Mouse (Mus musculus): ENCODE measurements around the gene Psme2. TPM values are rescaled to one million over a fixed set of nuclear protein-coding genes. Genes with fewer than 3 reads are reported as not detected.
A peak's percentile ranks its signal among the peaks of the same experiment; 100 is the strongest.

The Psme2 gene
- polyA plus RNA-seq, 1 experiment from 2014 or later = 202 TPM

DNA sequence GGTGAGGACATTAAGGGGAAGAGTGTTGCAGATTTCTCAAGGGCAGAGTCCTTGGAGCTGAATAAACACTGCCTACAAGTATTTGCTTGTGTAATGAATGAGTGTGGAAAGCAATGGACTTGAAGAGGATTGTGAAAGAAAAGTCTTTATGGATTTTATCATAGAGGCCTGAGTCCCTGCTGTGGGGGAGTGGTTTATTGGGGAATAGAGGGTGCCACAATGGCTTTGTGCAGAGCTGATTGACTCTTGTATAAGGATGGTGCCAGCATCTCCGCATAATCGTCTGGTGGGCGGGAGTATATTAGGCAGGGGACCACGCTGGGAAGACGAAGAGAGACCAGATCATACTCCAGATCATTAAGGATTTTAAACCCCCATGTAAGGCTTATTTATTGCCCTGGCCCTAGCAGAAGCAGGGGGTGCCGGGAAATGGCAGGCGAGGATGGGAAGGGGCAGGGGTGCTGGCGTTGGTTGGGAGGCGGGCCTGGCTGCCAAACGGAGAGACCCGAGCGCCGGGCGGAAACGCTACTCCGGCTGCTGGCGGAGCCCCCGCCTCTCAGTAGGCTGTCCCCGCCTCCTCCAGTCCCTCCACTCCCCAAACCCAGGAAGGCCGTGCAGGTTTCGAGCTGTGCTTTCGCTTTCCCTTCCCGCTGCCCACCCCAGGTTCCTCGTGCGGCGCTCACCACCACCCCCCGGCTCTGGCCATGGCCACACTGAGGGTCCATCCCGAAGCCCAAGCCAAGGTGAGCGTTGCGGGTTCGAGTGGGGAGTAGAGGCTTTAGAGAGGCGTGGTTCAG is 12.8 kb downstream of the Psme2 start, which contains the start of gene Psme1:
Gene Psme1 (plus strand): TSS at position 253 of the 797 bp plus-strand sequence.
- peak within 1 kb of the TSS; percentile 90 for H3K9ac ChIP-seq (ENCODE audit: low read length)
- under 1% methylated on average over 32 of the region's 32 CpGs for WGBS
- peak within 1 kb of the TSS; percentile 80 for H3K4me2 ChIP-seq
- peaks cover 9% of the 10 kb centered on the region; the same call in 1 of the 2 replicates for H3K36me3 ChIP-seq (ENCODE audit: control insufficient read depth, insufficient read depth, low read length)
- H3K4me3 ChIP-seq (ENCODE audit: low read depth, low read length) = peak within 1 kb of the TSS; percentile 57
- peak within 1 kb of the TSS; percentile 45 for H3K27ac ChIP-seq (ENCODE audit: low read depth, low read length)
- no peaks in the 10 kb centered on the region for H3K9me3 ChIP-seq (ENCODE audit: control insufficient read depth, low read length)
- ATAC-seq (ENCODE audit: low FRiP score) = peak; percentile 85
- peaks cover 11% of the 10 kb centered on the region for H3K4me1 ChIP-seq (ENCODE audit: control insufficient read depth, insufficient read depth, low read length)
- no peaks in the 10 kb centered on the region for H3K27me3 ChIP-seq (ENCODE audit: control insufficient read depth, insufficient read depth, low read length)
- peak; percentile 95 for DNase-seq (ENCODE audit: low spot score, missing footprints)

- Histone ChIP-seq H3K4me3 (ENCODE audit: low read depth, low read length) (no peak overlapping the region), H3K4me2 (no peak overlapping the region), H3K9me3 (ENCODE audit: control insufficient read depth, low read length) (no peaks in the 10 kb centered on the region), H3K27ac (ENCODE audit: low read depth, low read length) (no peak overlapping the region), H3K36me3 (ENCODE audit: control insufficient read depth, insufficient read depth, low read length) (peaks cover 5% of the 10 kb centered on the region; the same call in 1 of the 2 replicates), H3K4me1 (ENCODE audit: control insufficient read depth, insufficient read depth, low read length) (peaks cover 11% of the 10 kb centered on the region), H3K27me3 (ENCODE audit: control insufficient read depth, insufficient read depth, low read length) (no peaks in the 10 kb centered on the region), H3K9ac (ENCODE audit: low read length) (no peak overlapping the region)
- no peak for ATAC-seq (ENCODE audit: low FRiP score)
- WGBS = 83% methylated on average over 16 of the region's 16 CpGs
- no peak for DNase-seq (ENCODE audit: low spot score, missing footprints)
Measured at GRCm38 (mm10) chr14:55576376-55576775, 14.5 kb downstream of the Psme2 start.

- DNase-seq (ENCODE audit: low spot score, missing footprints) (no peak), ATAC-seq (ENCODE audit: low FRiP score) (no peak)
- H3K36me3 ChIP-seq (ENCODE audit: control insufficient read depth, insufficient read depth, low read length) = peaks cover 1% of the 10 kb centered on the region; the same call in 1 of the 2 replicates
- no peak overlapping the region for H3K4me3 ChIP-seq (ENCODE audit: low read depth, low read length)
- 82% methylated on average over 13 of the region's 13 CpGs for WGBS
- H3K4me1 ChIP-seq (ENCODE audit: control insufficient read depth, insufficient read depth, low read length) = peaks cover 11% of the 10 kb centered on the region
- no peak overlapping the region for H3K4me2 ChIP-seq
- no peak overlapping the region for H3K27ac ChIP-seq (ENCODE audit: low read depth, low read length)
- H3K9ac ChIP-seq (ENCODE audit: low read length) = no peak overlapping the region
- no peaks in the 10 kb centered on the region for H3K27me3 ChIP-seq (ENCODE audit: control insufficient read depth, insufficient read depth, low read length)
- H3K9me3 ChIP-seq (ENCODE audit: control insufficient read depth, low read length) = no peaks in the 10 kb centered on the region
Measured at GRCm38 (mm10) chr14:55575711-55576110, 15.2 kb downstream of the Psme2 start.

DNA sequence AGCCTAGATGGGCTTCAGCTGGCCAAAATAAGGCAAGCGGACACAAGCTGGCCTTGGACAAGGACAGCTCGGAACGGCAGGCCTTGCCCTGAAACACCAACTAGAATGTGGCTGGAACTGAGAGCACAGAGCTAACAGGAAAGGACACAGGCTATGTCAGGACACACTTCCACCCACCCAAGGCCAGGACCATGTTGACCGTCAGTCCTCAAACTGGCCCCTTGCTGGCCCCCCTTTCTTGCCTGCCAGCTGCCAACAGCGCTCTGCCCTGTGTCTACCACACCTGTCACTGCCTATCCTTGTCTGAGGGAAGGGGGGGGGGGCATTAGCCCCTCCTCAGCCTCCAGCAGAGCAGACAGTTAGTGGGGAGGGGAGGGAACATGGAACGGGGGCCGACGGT is 15.6 kb downstream of the Psme2 start, which contains the start of gene Fitm1:
Gene Fitm1 (plus strand): TSS at position 316 of the 400 bp plus-strand sequence.
- no peaks in the 10 kb centered on the region for H3K9me3 ChIP-seq (ENCODE audit: control insufficient read depth, low read length)
- peaks cover 11% of the 10 kb centered on the region for H3K4me1 ChIP-seq (ENCODE audit: control insufficient read depth, insufficient read depth, low read length)
- DNase-seq (ENCODE audit: low spot score, missing footprints) (no peak), ATAC-seq (ENCODE audit: low FRiP score) (no peak)
- H3K4me3 ChIP-seq (ENCODE audit: low read depth, low read length) = no peak within 1 kb of the TSS
- no peak within 1 kb of the TSS for H3K4me2 ChIP-seq
- H3K27me3 ChIP-seq (ENCODE audit: control insufficient read depth, insufficient read depth, low read length) = no peaks in the 10 kb centered on the region
- H3K27ac ChIP-seq (ENCODE audit: low read depth, low read length) = no peak within 1 kb of the TSS
- no peaks in the 10 kb centered on the region for H3K36me3 ChIP-seq (ENCODE audit: control insufficient read depth, insufficient read depth, low read length)
- H3K9ac ChIP-seq (ENCODE audit: low read length) = no peak within 1 kb of the TSS
- 84% methylated on average over 7 of the region's 8 CpGs for WGBS

DNA sequence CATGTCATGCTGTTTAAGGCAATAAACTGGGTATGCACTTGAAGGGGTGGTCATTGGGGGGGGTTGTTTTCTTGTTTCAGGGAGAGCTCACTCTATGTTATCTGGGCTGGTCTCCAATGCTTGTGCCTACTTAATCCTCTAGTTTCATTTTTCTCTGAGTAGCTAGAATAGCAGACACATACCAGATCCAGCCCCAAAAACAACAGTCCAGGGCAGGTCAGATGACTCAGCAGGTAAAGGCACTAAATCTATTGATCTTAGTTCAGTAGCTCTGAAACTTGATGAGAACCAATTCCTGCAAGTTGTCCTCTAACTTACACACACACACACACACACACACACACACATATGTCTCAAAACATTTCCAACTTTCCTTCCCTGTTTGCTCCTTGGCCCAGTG is 19.2 kb downstream of the Psme2 start:
- no peak for DNase-seq (ENCODE audit: low spot score, missing footprints)
- no peak for ATAC-seq (ENCODE audit: low FRiP score)
- Histone ChIP-seq H3K4me1 (ENCODE audit: control insufficient read depth, insufficient read depth, low read length) (no peaks in the 10 kb centered on the region), H3K9ac (ENCODE audit: low read length) (no peak overlapping the region), H3K27me3 (ENCODE audit: control insufficient read depth, insufficient read depth, low read length) (no peaks in the 10 kb centered on the region), H3K36me3 (ENCODE audit: control insufficient read depth, insufficient read depth, low read length) (peaks cover 3% of the 10 kb centered on the region; the same call in 1 of the 2 replicates), H3K27ac (ENCODE audit: low read depth, low read length) (no peak overlapping the region), H3K4me2 (no peak overlapping the region), H3K9me3 (ENCODE audit: control insufficient read depth, low read length) (no peaks in the 10 kb centered on the region), H3K4me3 (ENCODE audit: low read depth, low read length) (no peak overlapping the region)

- 90% methylated on average over 2 of the region's 2 CpGs for WGBS
- DNase-seq (ENCODE audit: low spot score, missing footprints) = no peak
- Histone ChIP-seq H3K36me3 (ENCODE audit: control insufficient read depth, insufficient read depth, low read length) (peaks cover 4% of the 10 kb centered on the region; the same call in 1 of the 2 replicates), H3K9ac (ENCODE audit: low read length) (no peak overlapping the region), H3K4me1 (ENCODE audit: control insufficient read depth, insufficient read depth, low read length) (no peaks in the 10 kb centered on the region), H3K9me3 (ENCODE audit: control insufficient read depth, low read length) (no peaks in the 10 kb centered on the region), H3K4me3 (ENCODE audit: low read depth, low read length) (no peak overlapping the region), H3K27me3 (ENCODE audit: control insufficient read depth, insufficient read depth, low read length) (no peaks in the 10 kb centered on the region), H3K4me2 (no peak overlapping the region), H3K27ac (ENCODE audit: low read depth, low read length) (no peak overlapping the region)
- ATAC-seq (ENCODE audit: low FRiP score) = no peak
Measured at GRCm38 (mm10) chr14:55570588-55570987, 20.3 kb downstream of the Psme2 start.

- Histone ChIP-seq H3K4me3 (ENCODE audit: low read depth, low read length) (no peak overlapping the region), H3K9ac (ENCODE audit: low read length) (no peak overlapping the region), H3K4me2 (no peak overlapping the region), H3K4me1 (ENCODE audit: control insufficient read depth, insufficient read depth, low read length) (no peaks in the 10 kb centered on the region), H3K27me3 (ENCODE audit: control insufficient read depth, insufficient read depth, low read length) (no peaks in the 10 kb centered on the region), H3K27ac (ENCODE audit: low read depth, low read length) (no peak overlapping the region), H3K9me3 (ENCODE audit: control insufficient read depth, low read length) (no peaks in the 10 kb centered on the region), H3K36me3 (ENCODE audit: control insufficient read depth, insufficient read depth, low read length) (peaks cover 7% of the 10 kb centered on the region; the same call in 1 of the 2 replicates)
- ATAC-seq (ENCODE audit: low FRiP score) (no peak), DNase-seq (ENCODE audit: low spot score, missing footprints) (no peak)
- WGBS = 90% methylated on average over 3 of the region's 3 CpGs
Measured at GRCm38 (mm10) chr14:55567496-55567895, 23.4 kb downstream of the Psme2 start.

GRCm38 (mm10) chr14:55565748-55566147 is 25.2 kb downstream of the Psme2 start:
- ATAC-seq (ENCODE audit: low FRiP score) (no peak), DNase-seq (ENCODE audit: low spot score, missing footprints) (no peak)
- H3K36me3 ChIP-seq (ENCODE audit: control insufficient read depth, insufficient read depth, low read length) = peaks cover 7% of the 10 kb centered on the region; the same call in 1 of the 2 replicates
- no peak overlapping the region for H3K27ac ChIP-seq (ENCODE audit: low read depth, low read length)
- WGBS = 88% methylated on average over 3 of the region's 3 CpGs
- H3K4me3 ChIP-seq (ENCODE audit: low read depth, low read length) = no peak overlapping the region
- no peak overlapping the region for H3K4me2 ChIP-seq
- no peaks in the 10 kb centered on the region for H3K9me3 ChIP-seq (ENCODE audit: control insufficient read depth, low read length)
- H3K27me3 ChIP-seq (ENCODE audit: control insufficient read depth, insufficient read depth, low read length) = no peaks in the 10 kb centered on the region
- no peak overlapping the region for H3K9ac ChIP-seq (ENCODE audit: low read length)
- H3K4me1 ChIP-seq (ENCODE audit: control insufficient read depth, insufficient read depth, low read length) = peaks cover 6% of the 10 kb centered on the region

- Histone ChIP-seq H3K4me1 (ENCODE audit: control insufficient read depth, insufficient read depth, low read length) (peaks cover 9% of the 10 kb centered on the region), H3K9ac (ENCODE audit: low read length) (no peak overlapping the region), H3K4me3 (ENCODE audit: low read depth, low read length) (no peak overlapping the region), H3K27me3 (ENCODE audit: control insufficient read depth, insufficient read depth, low read length) (no peaks in the 10 kb centered on the region), H3K36me3 (ENCODE audit: control insufficient read depth, insufficient read depth, low read length) (peaks cover 4% of the 10 kb centered on the region; the same call in 1 of the 2 replicates), H3K4me2 (no peak overlapping the region), H3K27ac (ENCODE audit: low read depth, low read length) (no peak overlapping the region), H3K9me3 (ENCODE audit: control insufficient read depth, low read length) (no peaks in the 10 kb centered on the region)
- no peak for DNase-seq (ENCODE audit: low spot score, missing footprints)
- whole genome bisulfite sequencing = 87% methylated on average over 11 of the region's 11 CpGs
- ATAC-seq (ENCODE audit: low FRiP score) = no peak
Measured at GRCm38 (mm10) chr14:55563249-55563648, 27.7 kb downstream of the Psme2 start.
